Mouse (Mus musculus) stomach, postnatal 0 days (tissue): Measurements from ENCODE around the gene Cers6.

Source experiments
- CTCF ChIP-seq: IDR thresholded peaks from 2 replicates; pipeline ENCODE4 v1.5.1; 2016; ENCODE audit warnings: antibody characterized with exemption, low read depth, mild to moderate bottlenecking, moderate library complexity
- EP300 ChIP-seq: optimal IDR thresholded peaks from 2 replicates; pipeline ENCODE3; 2016; ENCODE audit warnings: antibody characterized with exemption

- TF ChIP-seq EP300 (no peak), CTCF (no peak)
Measured at GRCm38 (mm10) chr2:68924344-68924743, 63.1 kb downstream of the Cers6 start.
